Mouse (Mus musculus) bone marrow macrophage, adult 2 months (primary cell): Measurements from ENCODE around the gene Hmga1b.

ENCODE experiments used
- CTCF ChIP-seq: IDR thresholded peaks from 2 replicates; pipeline ENCODE4 v1.5.1; 2012; ENCODE audit warnings: low read depth, mild to moderate bottlenecking, low read length, moderate library complexity
- POLR2A ChIP-seq: IDR thresholded peaks from 2 replicates; pipeline ENCODE4 v1.6.1; 2012; ENCODE audit warnings: mild to moderate bottlenecking, low read depth, low read length, borderline replicate concordance

DNA sequence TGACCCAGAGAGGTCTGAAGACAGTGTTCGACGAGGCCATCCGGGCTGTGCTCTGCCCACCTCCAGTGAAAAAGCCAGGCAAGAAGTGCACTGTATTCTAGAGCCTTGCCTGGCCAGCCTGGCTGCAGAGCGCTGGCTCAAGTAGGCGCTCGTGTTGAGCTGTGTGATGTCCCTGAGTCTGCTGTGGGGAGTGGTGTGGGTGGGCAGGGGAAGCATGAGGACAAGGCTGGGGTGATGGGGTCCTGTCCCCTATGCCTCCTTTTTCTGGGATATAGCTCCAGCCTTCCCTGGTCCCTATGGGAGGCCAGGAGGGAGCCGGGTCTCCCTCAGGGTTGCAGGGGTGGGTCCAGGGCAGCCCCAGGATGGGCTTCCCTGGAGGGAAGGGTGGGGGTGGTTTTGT is 39.1 kb upstream of the Hmga1b start:
- no peak for TF ChIP-seq POLR2A
- TF ChIP-seq CTCF: no peak
